Mouse (Mus musculus) CH12.LX (cell line): Measurements from ENCODE around the gene Hoxc10. TPM values are rescaled to one million over a fixed set of nuclear protein-coding genes. Genes with fewer than 3 reads are reported as not detected.

Source experiments
- DNase-seq: peaks from one replicate; pipeline ENCODE4 v3.0.0-alpha.2; 2013; ENCODE audit errors: extremely low read depth
- H3K27ac ChIP-seq: 2 replicates; pipeline ENCODE4 v1.5.1; 2012; ENCODE audit warnings: low read depth, mild to moderate bottlenecking, control low read depth, moderate library complexity; ENCODE audit not compliant: insufficient read depth
- H3K27me3 ChIP-seq: replicated peaks from 2 replicates; pipeline ENCODE3; 2012; ENCODE audit warnings: inconsistent platforms
- H3K36me3 ChIP-seq, 2 experiments: replicated peaks in 1 of 2; 2 replicates each; pipeline versions ENCODE3 to v1.6.1; 2012; ENCODE audit warnings: inconsistent platforms in 1 of 2, low read length in 1 of 2, mild to moderate bottlenecking in 1 of 2, mixed read lengths in 1 of 2, moderate library complexity in 1 of 2; ENCODE audit not compliant: control insufficient read depth in 1 of 2, insufficient read depth in 1 of 2
- H3K4me1 ChIP-seq, 2 experiments: 2 replicates each; pipeline ENCODE4 v1.6.1; 2012; ENCODE audit warnings: inconsistent platforms in 1 of 2, moderate library complexity in 1 of 2; ENCODE audit not compliant: insufficient read depth in 2 of 2, control insufficient read depth in 1 of 2
- H3K4me2 ChIP-seq: 2 replicates; pipeline ENCODE4 v1.6.1; 2012; ENCODE audit warnings: low read depth, mild to moderate bottlenecking, control low read depth; ENCODE audit not compliant: poor library complexity, insufficient read depth, severe bottlenecking
- H3K4me3 ChIP-seq, 3 experiments: fragments of 150-350 bp in 1 of 3; sonication (generic) in 1 of 3; replicated peaks in 1 of 3; 2 replicates each; pipeline versions ENCODE3 to v1.5.1; 2011 to 2012; ENCODE audit warnings: low read depth in 2 of 3, low read length in 2 of 3, mild to moderate bottlenecking in 2 of 3, moderate library complexity in 2 of 3, control low read depth in 1 of 3, improper control_type of control experiment in 1 of 3, inconsistent platforms in 1 of 3, mixed read lengths in 1 of 3; ENCODE audit not compliant: poor library complexity in 1 of 3
- H3K79me2 ChIP-seq: replicated peaks from 2 replicates; pipeline ENCODE4 v1.6.1; 2012; ENCODE audit warnings: mild to moderate bottlenecking, moderate library complexity; ENCODE audit not compliant: control insufficient read depth, poor library complexity, insufficient read depth, severe bottlenecking; ENCODE audit errors: extremely low read depth
- H3K9ac ChIP-seq: 2 replicates; pipeline ENCODE4 v1.6.1; 2012; ENCODE audit warnings: low read depth, mild to moderate bottlenecking, control low read depth, moderate library complexity; ENCODE audit not compliant: insufficient read depth
- H3K9me3 ChIP-seq: replicated peaks from 2 replicates; pipeline ENCODE3; 2012; ENCODE audit warnings: low read length, inconsistent platforms, mixed read lengths
- CHD2 ChIP-seq: IDR thresholded peaks from 2 replicates; pipeline ENCODE4 v1.6.1; 2011; ENCODE audit warnings: low read length, improper control_type of control experiment
- CTCF ChIP-seq, 2 experiments: IDR thresholded peaks in 1 of 2; conservative IDR thresholded peaks in 1 of 2; 2 replicates each; pipeline ENCODE4 v1.5.1; 2011 to 2012; ENCODE audit warnings: low read depth in 2 of 2, low read length in 2 of 2, improper control_type of control experiment in 1 of 2, inconsistent platforms in 1 of 2, mild to moderate bottlenecking in 1 of 2, moderate library complexity in 1 of 2
- E2F4 ChIP-seq: IDR thresholded peaks from 2 replicates; pipeline ENCODE4 v1.6.1; 2011; ENCODE audit warnings: low read depth, low read length, improper control_type of control experiment; ENCODE audit not compliant: insufficient replicate concordance
- ELF1 ChIP-seq: IDR thresholded peaks from 2 replicates; pipeline ENCODE4 v1.6.1; 2014; ENCODE audit warnings: low read depth, mild to moderate bottlenecking, inconsistent platforms, low read length, improper control_type of control experiment
- EP300 ChIP-seq: IDR thresholded peaks from 2 replicates; pipeline ENCODE4 v1.6.1; 2011; ENCODE audit warnings: low read length, improper control_type of control experiment
- ETS1 ChIP-seq: conservative IDR thresholded peaks from 2 replicates; pipeline ENCODE4 v1.6.1; 2012; ENCODE audit warnings: low read depth, mild to moderate bottlenecking, inconsistent platforms, low read length, improper control_type of control experiment, moderate library complexity
- HCFC1 ChIP-seq: IDR thresholded peaks from 2 replicates; pipeline ENCODE4 v1.6.1; 2012; ENCODE audit warnings: low read depth, mild to moderate bottlenecking, inconsistent platforms, low read length, improper control_type of control experiment
- IRF4 ChIP-seq: IDR thresholded peaks from 2 replicates; pipeline ENCODE4 v1.6.1; 2014; ENCODE audit warnings: low read depth, mild to moderate bottlenecking, inconsistent platforms, low read length, improper control_type of control experiment
- JUND ChIP-seq: conservative IDR thresholded peaks from 2 replicates; pipeline ENCODE4 v1.6.1; 2011; ENCODE audit warnings: low read depth, low read length, improper control_type of control experiment
- MAX ChIP-seq: IDR thresholded peaks from 2 replicates; pipeline ENCODE4 v1.6.1; 2011; ENCODE audit warnings: low read length, improper control_type of control experiment
- MAZ ChIP-seq: IDR thresholded peaks from 2 replicates; pipeline ENCODE4 v1.6.1; 2012; ENCODE audit warnings: low read depth, mild to moderate bottlenecking, inconsistent platforms, low read length, improper control_type of control experiment, moderate library complexity
- MEF2A ChIP-seq: IDR thresholded peaks from 2 replicates; pipeline ENCODE4 v1.6.1; 2014; ENCODE audit warnings: low read depth, mild to moderate bottlenecking, inconsistent platforms, low read length, improper control_type of control experiment, borderline replicate concordance
- MXI1 ChIP-seq: IDR thresholded peaks from 2 replicates; pipeline ENCODE4 v1.6.1; 2011; ENCODE audit warnings: mild to moderate bottlenecking, low read depth, low read length, improper control_type of control experiment
- MYC ChIP-seq: IDR thresholded peaks from 2 replicates; pipeline ENCODE4 v1.6.1; 2011; ENCODE audit warnings: low read depth, mild to moderate bottlenecking, improper control_type of control experiment, low read length
- NELFE ChIP-seq: IDR thresholded peaks from 2 replicates; pipeline ENCODE4 v1.6.1; 2011; ENCODE audit warnings: low read depth, low read length, improper control_type of control experiment
- NRF1 ChIP-seq: IDR thresholded peaks from 2 replicates; pipeline ENCODE4 v1.6.1; 2014; ENCODE audit warnings: low read depth, mild to moderate bottlenecking, inconsistent platforms, low read length, improper control_type of control experiment, moderate library complexity
- PAX5 ChIP-seq: IDR thresholded peaks from 2 replicates; pipeline ENCODE4 v1.6.1; 2012; ENCODE audit warnings: low read length, inconsistent platforms, mixed read lengths
- POLR2A ChIP-seq: IDR thresholded peaks from 2 replicates; pipeline ENCODE4 v1.6.1; 2011; ENCODE audit warnings: low read depth, mild to moderate bottlenecking, improper control_type of control experiment, low read length
- POLR2AphosphoS2 ChIP-seq: IDR thresholded peaks from 2 replicates; pipeline ENCODE4 v1.6.1; 2011; ENCODE audit warnings: low read depth, low read length, improper control_type of control experiment
- SIN3A ChIP-seq: IDR thresholded peaks from 2 replicates; pipeline ENCODE4 v1.6.1; 2012; ENCODE audit warnings: low read length, improper control_type of control experiment, inconsistent platforms
- SMC3 ChIP-seq: IDR thresholded peaks from 2 replicates; pipeline ENCODE4 v1.6.1; 2011; ENCODE audit warnings: low read depth, low read length, improper control_type of control experiment
- TCF12 ChIP-seq: IDR thresholded peaks from 2 replicates; pipeline ENCODE4 v1.6.1; 2014; ENCODE audit warnings: low read depth, mild to moderate bottlenecking, inconsistent platforms, low read length, improper control_type of control experiment
- UBTF ChIP-seq: IDR thresholded peaks from 2 replicates; pipeline ENCODE4 v1.6.1; 2012; ENCODE audit warnings: low read depth, mild to moderate bottlenecking, inconsistent platforms, low read length, improper control_type of control experiment, moderate library complexity
- ZKSCAN1 ChIP-seq: IDR thresholded peaks from 2 replicates; pipeline ENCODE4 v1.6.1; 2012; ENCODE audit warnings: low read depth, inconsistent platforms, low read length, improper control_type of control experiment, borderline replicate concordance
- ZMIZ1 ChIP-seq: IDR thresholded peaks from 2 replicates; pipeline ENCODE4 v1.6.1; 2012; ENCODE audit warnings: low read depth, mild to moderate bottlenecking, inconsistent platforms, low read length, improper control_type of control experiment
- dilution Hi-C: fragments of 300-500 bp; cut with MboI; formaldehyde crosslinking; loops from 2 replicates; pipeline ENCODE4 v1.14.3; 2020; ENCODE audit warnings: low sequenced_read_pairs; ENCODE audit not compliant: extremely low pct_unique_long_range_greater_than_20kb, extremely low pct_ligation_motif_present
- in situ Hi-C: fragments of 300-500 bp; cut with MboI; formaldehyde crosslinking; loops from 3 replicates; pipeline ENCODE4 v1.14.3; 2019; ENCODE audit warnings: low sequenced_read_pairs, low pct_ligation_motif_present, low pct_unique_long_range_greater_than_20kb, mixed read lengths
- polyA plus RNA-seq: library from polyadenylated mRNA; unstranded; fragments of >175 nt; gene quantifications from 2 replicates; pipeline ENCODE4 v1.2.1, GENCODE M21; 2012; ENCODE audit warnings: low read depth; ENCODE audit not compliant: insufficient read length
- total RNA-seq, 2 experiments: library from RNA; depleted of rRNA; stranded (reverse); fragments of 300-350 nt in 1 of 2; fragments of >200 nt in 1 of 2; gene quantifications; 2 replicates each; pipeline ENCODE4 v1.2.3; 2012 to 2014

The Hoxc10 gene
- total and polyA plus RNA-seq, 3 experiments, result 0.11 TPM; not detected in 2

DNA sequence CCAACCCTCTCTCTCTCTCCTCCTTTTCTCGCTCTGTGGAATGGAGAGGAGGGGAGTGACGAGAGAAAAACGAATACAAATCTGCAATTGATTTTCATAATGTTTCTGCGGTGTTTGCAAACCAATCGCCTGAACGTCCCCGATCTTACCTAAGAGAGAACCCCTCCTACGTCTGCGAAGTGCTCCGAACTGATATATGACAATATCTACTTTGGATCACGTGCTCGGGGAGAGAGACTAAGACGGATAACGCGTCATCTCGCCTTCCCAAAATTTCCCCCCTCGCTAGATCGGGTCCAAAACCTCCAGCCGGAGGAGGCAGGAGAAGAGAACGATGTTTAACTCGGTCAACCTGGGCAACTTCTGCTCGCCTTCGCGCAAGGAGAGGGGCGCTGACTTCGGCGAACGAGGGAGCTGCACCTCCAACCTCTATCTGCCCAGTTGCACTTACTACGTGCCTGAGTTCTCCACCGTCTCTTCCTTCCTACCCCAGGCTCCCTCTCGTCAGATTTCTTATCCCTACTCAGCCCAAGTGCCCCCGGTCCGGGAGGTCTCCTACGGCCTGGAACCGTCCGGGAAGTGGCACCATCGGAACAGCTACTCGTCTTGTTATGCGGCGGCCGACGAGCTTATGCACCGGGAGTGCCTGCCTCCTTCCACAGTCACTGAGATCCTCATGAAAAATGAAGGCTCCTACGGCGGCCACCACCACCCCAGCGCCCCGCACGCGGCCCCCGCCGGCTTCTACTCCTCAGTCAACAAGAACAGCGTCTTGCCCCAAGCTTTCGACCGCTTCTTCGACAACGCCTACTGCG, 12.2 kb upstream of the Hoxc10 start, which contains the start of gene Hoxc11:
Gene Hoxc11 (plus strand): TSS at position 236 of the 815 bp plus-strand sequence.
- TF ChIP-seq CTCF (conservative IDR thresholded peaks at IDR 0.05 in 1 of 2, IDR thresholded peaks at IDR 0.05 in 1 of 2; ENCODE audit: low read depth in 2 of 2, low read length in 2 of 2) (no peak), UBTF (no peak), IRF4 (no peak), SIN3A (no peak), ZMIZ1 (no peak), TCF12 (no peak), MXI1 (no peak), POLR2AphosphoS2 (no peak), HCFC1 (no peak), MYC (no peak), EP300 (no peak), SMC3 (no peak), MEF2A (no peak)
- H3K4me2 ChIP-seq, result no peak within 1 kb of the TSS
- H3K27ac ChIP-seq, result no peak within 1 kb of the TSS
- H3K4me1 ChIP-seq, result peaks cover 0 to under 1% of the 10 kb centered on the region in 2 experiments; a peak in 3 of 4 replicates
- peaks cover 6% of the 10 kb centered on the region for H3K9me3 ChIP-seq
- no peak within 1 kb of the TSS for H3K9ac ChIP-seq
- in situ Hi-C loops, result no loop called here
- no peak within 1 kb of the TSS for H3K4me3 ChIP-seq
- no peak for DNase-seq
- no peaks in the 10 kb centered on the region for H3K79me2 ChIP-seq
- no peaks in the 10 kb centered on the region for H3K36me3 ChIP-seq
- dilution Hi-C loops, result no loop called here
- peaks cover 95% of the 10 kb centered on the region for H3K27me3 ChIP-seq

GRCm38 (mm10) chr15:102955007-102955382, 11.6 kb upstream of the Hoxc10 start:
- peaks cover 95% of the 10 kb centered on the region for H3K27me3 ChIP-seq
- in situ Hi-C loops, result no loop called here
- dilution Hi-C loops, result no loop called here
- H3K4me2 ChIP-seq, result no peak overlapping the region
- H3K27ac ChIP-seq, result no peak overlapping the region
- peaks cover 0 to 7% of the 10 kb centered on the region in 2 experiments; a peak in 3 of 4 replicates for H3K4me1 ChIP-seq
- no peak for DNase-seq
- no peak overlapping the region for H3K4me3 ChIP-seq
- H3K9me3 ChIP-seq, result peaks cover 6% of the 10 kb centered on the region
- no peaks in the 10 kb centered on the region for H3K36me3 ChIP-seq
- no peaks in the 10 kb centered on the region for H3K79me2 ChIP-seq
- TF ChIP-seq MAZ (no peak), NRF1 (no peak), JUND (no peak), SMC3 (no peak), NELFE (no peak), UBTF (no peak), EP300 (no peak), CHD2 (no peak), E2F4 (no peak), ZMIZ1 (no peak), MEF2A (no peak), POLR2A (no peak), ETS1 (no peak), MAX (no peak), ELF1 (no peak), ZKSCAN1 (no peak), PAX5 (no peak)
- no peak overlapping the region for H3K9ac ChIP-seq
